Mouse (Mus musculus) gastrocnemius, postnatal 10 days (tissue): ENCODE measurements around the gene Hydin. TPM values are rescaled to one million over a fixed set of nuclear protein-coding genes. Genes with fewer than 3 reads are reported as not detected.
"Not testable (repeated sequence)": the region's sequence is repeated elsewhere in the genome, so short reads cannot be mapped to it uniquely, and the experiment has no call there.

Experiments
- DNase-seq: peaks from one replicate; pipeline ENCODE4 v3.0.0; 2021; ENCODE audit warnings: mixed read lengths
- long read RNA-seq, 2 experiments: library from polyadenylated mRNA; stranded (forward); transcript quantifications; one replicate each; pipeline ENCODE4 v2.0.0; 2021
- total RNA-seq, 2 experiments: library from RNA; stranded (reverse); gene quantifications; 2 replicates each; pipeline ENCODE4 v1.2.3; 2021

Gene Hydin
- under 1 TPM; 0.09 to 0.11 TPM for total RNA-seq
- long read RNA-seq, experiment 1 = 0 reads
- long read RNA-seq, experiment 2 = 0 reads

DNA sequence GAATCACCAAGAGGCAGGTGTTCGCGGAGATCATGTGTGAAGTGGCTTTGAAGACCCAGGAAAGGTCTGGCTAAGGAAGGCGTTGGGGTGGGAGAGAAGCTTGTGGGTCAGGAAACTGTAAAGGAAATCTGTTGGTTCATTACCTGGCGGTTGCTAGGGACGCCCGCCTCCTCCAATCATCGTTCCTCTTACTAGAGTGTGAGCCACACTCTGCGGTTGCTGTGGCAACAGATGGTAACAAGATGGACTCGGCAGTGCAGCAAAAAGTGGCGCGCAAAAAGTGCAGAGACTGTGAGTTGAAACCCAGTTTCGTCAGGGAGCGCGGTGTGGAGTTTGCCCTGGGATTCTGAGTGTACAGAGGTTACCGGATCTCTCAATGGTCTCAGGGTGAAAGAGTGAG is at the start of gene Hydin:
TSS of gene Hydin (plus strand) at position 237 of the 400 bp plus-strand sequence.
- DNase-seq = peak; percentile 49

DNA sequence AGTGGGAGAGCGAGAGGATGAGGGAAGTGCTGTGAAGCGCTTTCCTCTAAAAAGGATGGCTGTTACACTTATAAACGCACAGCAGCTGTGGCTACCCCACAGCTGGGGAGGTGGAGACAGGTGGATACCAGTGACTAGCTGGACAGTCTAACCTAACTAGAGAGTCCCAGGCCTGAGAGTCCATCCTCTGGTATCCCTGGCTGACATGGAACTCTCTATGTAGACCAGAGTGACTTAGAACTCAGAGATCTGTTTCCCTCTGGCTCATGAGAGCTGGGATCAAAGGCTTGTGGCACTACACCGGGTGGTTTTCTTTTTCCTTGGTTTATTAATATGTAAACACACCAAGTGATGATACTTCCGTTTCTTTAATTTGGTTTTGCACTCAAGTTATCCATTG is 49.6 kb upstream of the Hydin start:
- DNase-seq = no peak

DNA sequence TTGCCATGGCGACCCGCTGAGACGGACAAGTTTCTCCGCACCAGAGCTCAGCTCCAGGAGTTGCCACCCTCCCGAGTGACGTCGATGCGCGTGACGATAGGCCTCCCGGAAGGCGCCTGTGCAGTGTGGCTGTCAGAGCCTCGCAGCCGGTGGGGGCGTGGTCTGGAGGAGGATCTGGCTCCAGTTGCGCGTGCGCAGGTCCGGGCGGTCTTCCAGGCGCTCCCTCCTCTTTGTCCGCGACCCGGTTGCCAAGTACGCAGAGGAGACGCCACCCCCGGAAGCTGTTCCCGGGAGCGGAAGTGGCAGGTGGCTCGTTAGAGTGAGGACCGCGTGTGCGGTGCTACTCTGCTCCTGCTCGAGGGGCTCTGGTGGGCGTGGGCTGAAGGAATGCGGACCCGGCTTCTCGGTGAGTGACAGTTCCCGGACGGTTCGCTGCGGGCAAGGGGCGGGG is 49.1 kb upstream of the Hydin start:
- DNase-seq = peak; percentile 100

DNA sequence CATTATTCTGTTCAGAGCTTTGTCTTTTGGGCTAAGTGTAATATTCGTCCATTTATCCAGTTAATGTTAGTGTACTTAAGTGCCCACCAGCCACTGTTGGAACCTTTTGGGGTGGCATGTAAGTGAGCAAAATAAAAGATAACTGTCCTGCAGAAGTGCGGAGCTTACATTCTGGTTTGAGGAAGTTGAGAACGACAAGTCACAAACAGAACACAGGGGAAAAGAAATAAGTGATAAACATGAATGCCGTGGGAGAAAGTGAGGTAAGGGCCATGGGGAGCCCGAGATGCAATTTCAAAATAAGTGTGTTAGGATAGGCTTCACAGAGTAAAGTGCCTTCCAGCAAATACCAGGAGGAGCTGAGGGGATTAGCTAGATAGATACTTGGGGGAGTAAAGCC is 48.3 kb upstream of the Hydin start:
- no peak for DNase-seq

DNA sequence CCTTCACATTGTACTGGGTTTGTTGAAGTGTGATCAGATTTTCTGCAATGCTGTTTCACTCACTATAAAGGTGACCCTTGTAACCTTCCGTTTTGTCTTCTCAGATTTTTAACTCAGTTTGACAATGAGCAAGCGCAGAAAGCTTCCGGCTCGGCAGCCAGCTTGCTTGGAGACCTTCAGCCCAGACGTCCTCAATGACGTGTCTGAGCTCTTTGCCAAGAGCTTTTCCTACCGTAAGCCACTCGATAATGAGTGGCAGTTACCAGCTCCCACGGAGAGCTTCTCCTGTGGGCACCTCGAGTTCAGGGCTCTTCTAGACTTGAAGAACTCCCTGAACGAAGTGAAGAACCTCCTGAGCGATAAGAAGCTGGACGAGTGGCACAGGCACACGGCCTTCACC is 45.8 kb upstream of the Hydin start:
- no peak for DNase-seq

DNA sequence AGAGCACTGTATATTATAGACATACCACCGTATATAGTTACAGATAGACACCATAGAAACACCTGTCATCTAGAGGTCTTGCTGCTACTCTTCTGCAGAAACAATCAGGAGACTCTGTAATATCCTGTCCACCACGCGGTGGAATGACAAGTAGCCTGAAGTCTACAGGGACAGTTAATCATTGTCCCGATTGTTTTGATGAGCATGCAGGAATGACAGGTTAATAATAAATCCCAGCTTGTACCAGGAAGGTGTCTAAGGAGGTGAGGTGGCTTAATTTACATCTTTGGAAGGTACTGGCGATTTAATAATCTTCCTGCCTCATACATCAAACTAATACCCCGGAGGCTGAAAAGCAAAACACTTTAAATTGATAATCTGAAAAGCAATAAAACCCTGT is 36.0 kb upstream of the Hydin start:
- DNase-seq = no peak

DNA sequence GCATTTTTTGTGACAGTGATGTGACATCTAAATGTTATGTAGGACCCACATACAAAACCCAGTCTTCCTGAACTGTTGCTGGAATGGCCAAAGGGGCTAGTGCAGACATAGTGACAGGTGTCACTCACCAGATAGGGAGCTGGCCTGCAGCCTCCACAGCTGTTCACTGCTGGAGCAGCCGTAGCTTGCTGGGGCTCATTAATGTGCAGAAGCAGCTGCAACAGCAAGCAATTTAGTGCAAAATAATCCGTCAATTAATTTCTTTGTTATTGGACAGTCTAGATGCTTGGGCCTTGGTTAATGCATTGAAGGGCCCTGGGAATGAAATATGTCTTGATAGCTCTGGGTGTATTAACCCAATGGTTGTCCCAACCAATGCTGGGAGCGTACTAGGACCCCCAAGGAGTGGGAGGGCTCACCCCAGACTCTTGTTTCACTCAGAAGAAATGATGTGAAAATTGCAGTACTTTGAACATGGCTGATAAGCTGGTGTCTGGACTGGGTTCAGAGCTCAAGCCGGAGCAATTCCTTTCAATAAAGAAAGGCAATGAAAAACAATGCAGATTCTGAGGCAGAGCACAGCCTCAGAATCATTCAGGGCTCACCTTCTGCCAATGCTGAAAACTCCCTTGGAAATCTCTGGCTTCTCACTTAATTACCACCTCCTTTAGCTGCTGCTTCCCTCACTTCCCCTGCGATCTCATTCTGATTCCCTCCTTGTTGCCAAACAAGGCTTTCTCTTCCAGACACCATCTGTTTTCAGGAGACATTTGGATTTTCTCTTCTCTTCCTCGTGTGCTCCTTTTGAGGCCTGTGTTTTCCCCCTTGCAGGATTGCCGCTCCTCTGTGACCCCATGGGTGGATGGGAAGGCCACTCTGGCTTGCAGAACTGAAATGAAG is 24.2 kb upstream of the Hydin start:
- DNase-seq = no peak

DNA sequence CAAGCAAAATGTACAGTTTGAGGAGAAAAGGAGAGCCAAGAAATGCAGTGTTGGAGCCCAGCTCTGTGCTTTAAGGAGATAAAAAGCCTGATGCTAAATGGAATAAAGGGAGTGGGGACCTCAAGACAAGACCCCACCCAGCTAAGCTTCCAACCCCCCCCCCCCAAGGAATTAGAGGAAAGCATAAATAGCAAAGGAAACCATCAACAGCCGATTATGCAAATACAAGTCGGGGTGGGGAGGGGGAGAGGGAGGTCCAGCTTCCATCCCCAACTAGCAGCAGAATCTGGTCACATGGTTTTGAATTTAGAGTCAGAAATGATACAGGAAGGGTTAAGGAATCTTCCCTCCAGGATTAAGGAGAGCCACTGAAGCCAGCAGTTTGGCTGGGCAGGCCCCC is 22.2 kb upstream of the Hydin start:
- DNase-seq = no peak

DNA sequence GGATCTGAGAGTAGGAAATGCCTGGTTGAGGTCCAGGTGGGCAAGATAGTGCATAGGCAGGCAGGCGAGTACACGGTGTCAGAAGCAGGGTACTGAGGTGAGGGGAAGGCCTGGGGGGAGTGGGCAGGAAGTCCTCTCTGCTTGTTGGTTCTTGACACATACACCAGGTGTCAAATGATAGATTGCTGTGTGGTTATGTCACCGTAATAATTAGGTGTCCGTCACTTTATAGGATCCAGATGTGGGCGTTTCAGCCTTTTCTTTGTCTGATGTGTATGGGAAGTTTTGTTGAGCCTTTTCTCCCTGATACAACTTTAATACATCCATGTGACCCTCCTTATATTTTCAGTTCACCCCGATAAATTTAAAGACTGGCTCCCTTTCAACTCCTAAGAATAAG is 19.5 kb upstream of the Hydin start:
- no peak for DNase-seq

DNA sequence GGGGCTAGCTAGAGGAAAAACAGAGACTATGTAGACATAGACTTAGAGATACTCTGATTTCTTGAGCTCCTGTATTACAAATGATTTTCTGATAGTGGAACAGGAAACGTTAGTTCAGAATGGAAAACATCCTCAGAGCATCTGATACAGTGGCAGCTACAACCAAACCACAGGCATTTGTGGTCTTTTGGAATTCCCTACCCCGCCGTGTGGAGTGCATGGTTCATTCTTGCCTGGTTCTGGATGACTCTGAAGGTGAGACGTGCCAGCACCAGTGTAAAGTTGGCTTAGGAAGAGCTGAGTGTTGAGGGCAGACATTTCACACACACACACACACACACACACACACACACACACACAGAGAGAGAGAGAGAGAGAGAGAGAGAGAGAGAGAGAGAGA is 12.8 kb upstream of the Hydin start:
- no peak for DNase-seq

DNA sequence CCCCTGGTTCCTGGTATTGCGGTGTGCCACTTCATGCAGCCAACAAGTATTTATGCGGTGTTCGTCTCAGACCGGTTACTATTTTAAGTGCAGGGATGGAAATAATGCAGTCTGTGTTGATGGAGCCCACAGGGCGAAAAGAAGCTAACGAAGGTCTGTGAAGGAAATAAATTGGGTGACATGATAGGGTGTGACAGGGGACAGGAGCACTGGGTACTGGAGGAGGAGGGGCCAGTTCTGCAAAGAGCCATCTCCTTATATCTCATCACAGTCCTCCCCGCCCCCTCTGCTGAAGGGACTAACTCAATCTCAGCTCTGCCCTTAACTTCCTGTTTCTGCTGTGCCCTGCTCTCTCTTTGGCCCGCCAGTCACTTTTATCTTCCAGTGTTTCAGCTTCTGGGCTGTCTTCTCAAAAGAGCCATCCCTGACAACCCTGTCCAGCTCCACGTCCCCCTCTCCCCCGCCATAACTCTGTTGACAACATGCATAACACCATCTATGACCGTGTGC is 926 bp upstream of the Hydin start:
- DNase-seq = no peak

DNA sequence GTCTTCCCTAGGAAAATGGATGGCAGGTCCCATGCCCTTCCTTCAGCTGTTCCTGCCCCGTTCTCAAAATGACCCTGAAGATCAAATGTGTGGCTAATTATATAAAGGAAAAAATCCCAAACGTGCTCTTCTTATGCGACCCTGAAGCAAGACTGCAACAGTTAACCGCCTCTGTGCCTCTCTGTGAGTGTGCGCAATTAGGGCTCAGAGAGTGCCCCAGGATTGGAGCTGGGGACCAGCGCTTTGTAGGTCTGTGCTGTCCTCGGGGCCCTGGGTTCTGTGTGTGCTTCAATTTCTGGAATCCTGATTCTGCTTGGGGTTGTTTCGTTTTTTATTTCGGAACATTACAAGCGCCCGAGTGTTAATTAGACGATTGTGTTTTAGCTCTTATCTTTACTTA is 491 bp downstream of the Hydin start:
- no peak for DNase-seq

DNA sequence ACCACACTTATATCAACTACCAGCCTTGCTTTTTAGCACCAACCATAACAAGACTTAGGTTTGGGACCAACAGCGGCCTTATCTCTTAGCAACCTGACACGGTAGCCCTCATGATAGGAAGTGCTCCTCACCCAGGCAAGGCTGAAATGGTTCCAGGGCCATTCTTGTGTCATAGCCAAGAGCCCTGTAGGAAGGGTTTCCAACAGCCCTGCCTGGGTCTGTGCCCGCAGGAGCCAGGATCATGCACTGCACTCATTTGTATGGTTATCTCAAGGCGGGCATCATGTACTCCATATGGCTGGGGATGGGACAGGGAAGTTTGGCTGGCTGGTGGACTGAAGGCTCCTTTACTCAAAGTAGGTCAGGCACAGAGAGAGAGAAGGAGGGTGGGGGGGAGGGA is 3.9 kb downstream of the Hydin start:
- no peak for DNase-seq

DNA sequence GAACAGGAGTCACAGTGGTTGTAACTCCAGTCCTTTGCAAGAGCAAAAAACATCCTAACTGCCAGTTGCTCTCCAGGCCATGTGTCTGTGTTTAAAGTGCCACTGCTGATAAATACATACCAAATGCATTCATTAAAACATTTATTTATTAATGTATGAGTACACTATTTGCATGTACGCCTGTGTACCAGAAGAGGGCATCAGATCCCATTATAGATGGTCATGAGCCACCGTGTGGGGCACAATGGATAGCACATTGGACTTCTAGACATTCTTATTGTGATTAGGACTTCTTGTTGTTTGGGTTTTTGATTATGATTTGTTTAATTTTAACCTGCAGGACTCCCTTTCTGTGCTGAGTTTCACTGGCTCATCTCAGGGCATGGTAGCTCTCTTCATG is 6.6 kb downstream of the Hydin start:
- no peak for DNase-seq

DNA sequence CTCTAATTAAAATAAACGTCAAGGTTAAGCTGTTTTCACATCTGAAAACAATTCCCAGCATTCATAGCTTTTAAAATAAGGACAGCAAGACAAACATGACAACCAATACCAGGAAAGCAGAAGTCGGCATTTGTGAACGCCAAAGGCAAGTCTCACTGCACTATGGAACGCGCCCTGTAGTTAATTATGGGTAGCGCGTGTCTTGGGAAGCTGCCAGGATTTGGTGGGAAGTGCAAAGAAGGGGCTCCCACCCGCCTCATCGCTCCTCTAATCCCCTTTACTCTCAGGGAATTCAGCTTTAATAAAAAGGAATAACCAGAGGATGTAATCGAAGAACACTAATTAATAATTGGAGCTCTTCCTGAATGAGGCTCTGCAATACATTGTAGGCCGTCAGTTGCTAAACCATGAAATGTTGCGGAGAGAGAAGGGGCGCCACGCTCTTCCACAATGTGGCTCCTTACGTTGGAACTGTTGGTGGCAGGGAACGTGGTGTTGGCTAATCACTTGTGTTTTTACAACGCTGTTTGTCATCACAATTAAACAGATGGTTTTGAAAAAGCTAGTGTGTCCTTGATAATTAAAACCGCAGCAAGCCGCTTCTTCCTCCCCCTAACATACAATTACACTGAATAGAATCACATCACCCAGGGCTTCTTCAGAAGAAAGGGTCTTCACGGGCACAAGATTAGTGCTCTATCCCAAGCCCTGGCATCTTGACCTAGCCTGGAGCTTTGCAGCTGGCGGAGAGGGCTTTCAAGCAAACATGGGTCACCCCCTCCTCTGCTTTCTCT is 8.9 kb downstream of the Hydin start:
- no peak for DNase-seq

DNA sequence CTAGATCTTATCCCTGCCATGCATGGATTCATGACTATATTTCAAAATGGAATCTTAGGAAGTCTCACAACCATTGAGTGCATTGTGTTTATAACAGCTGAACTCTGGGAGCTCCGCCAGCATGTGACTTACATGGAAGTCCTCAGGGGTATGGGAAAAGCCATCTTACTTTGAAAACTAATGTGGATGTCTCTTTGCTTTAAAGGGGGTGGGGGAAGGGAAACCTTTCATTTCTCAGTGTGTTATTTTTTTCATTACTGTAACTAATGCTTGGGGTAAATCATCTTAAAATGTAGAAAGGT is 9.4 kb downstream of the Hydin start:
- DNase-seq = no peak

DNA sequence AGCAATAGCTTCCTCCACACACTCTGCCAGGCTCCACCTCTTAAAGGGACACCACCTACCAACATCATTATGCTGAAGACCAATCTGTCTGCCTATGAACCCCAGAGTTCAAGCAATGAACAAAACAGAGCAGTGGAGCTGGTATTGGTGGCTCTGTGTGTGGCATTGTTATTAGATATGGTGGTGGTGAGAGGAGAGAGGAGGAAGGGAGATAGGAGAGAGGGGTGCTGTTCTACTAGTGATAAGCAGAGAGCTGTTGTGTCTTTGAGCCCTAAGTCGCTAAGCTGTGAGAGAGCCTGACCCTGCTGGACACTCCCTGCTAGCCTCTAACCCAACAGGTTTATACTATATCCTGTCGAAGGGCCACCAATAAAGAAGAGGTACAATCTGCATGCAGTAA is 45.9 kb downstream of the Hydin start:
- no peak for DNase-seq

DNA sequence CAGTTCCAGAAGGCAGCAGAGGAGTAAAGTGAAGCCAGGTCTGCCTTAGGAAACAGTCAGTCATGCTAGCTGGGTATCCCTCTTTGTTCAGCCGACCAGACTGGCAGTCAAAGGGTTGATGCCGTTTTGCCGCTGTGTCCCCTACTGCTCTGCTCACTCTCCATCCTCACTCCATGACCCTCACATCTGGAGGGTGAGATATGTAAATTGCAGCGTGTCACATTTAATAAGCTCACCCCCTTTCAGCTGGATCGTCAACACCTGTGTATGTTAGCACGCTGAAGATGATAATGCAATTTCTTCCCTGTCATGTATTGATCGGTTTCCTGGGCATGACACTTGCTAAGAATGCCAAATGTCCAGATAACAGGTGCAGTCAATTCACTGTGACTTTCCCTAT is 49.0 kb downstream of the Hydin start:
- DNase-seq = no peak

DNA sequence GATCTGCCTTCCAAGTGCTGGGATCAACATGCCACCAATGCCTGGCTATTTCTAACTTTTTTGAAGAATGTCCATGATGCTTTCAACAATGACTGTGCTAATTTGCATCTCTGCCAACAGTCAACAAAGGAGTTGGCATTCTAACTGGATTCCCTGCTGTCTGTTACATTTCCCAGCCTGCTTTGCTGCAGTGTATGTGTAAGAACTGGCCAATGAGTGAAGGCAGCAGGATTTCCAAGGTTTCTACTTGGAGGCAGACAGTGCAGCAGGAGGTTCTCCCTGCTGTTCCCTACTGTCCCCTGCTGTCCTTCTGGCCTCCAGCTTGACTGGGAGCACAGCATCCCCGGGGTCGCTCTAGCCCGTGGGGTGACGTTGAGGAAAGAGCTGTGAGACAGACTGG is 52.8 kb downstream of the Hydin start:
- DNase-seq = no peak

DNA sequence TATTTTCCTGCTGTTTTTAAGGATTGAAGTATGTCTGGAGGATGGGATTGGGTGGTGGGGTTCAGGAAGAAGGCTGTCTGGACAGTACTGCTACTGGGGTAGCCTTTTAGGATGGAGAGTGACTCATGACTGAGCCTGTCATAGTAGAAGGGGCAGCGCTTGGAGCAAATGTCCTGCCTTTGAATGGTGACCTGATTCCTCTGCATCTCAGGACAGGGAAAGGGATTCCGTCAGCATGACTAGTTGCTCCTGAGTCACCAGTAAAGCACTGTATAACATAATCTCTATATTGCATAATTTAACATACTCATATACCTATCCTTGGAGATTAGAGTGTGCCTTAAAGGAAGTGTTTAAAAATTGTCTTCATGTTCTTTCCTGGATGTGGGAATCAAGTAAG is 54.7 kb downstream of the Hydin start:
- DNase-seq = no peak

DNA sequence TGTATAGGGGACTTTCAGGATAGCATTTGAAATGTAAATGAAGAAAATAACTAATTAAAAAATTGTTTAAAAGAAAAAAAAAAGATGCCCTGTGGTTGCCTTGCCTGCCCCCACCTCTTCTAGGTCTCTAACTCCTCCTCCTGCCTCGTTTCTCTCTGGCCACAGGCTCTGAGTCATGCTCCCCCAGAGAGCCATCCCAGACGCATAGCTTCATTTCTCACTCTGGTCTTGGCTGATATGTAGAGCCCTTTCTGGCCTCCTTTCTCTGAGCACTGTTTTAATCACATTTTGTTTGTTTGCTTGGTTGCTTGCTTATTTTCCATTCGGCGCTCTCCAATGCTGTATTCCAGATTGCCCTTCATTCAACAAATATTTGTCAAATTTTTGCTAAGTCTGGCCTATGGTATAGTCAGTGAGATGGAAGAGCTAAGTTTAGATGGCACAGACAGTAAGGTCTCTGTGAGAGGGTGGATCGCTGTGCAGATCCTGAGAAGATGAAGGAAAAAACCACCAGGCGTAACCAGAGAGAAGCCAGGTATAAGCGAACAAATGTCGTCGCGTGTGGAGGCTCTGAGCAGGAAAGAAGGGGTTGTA is 57.3 kb downstream of the Hydin start:
- no peak for DNase-seq

DNA sequence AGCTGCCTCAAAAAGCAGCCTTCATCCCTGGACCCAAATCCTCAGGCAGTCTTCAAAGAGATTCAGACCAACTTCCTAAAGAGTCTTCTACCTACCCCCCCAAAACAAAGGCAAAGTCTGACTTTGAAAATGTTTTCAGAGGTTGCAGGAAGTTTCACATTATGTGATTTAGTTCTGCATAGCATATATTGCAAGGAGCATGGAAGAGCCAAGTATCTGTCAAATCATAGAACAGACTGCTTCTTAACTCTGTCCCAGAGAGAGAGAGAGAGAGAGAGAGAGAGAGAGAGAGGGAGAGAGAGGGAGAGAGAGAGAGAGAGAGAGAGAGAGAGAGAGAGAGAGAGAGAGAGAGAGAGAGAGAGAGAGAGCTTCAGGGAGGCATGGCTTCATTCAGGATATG is 60.3 kb downstream of the Hydin start:
- DNase-seq = not testable (repeated sequence)

DNA sequence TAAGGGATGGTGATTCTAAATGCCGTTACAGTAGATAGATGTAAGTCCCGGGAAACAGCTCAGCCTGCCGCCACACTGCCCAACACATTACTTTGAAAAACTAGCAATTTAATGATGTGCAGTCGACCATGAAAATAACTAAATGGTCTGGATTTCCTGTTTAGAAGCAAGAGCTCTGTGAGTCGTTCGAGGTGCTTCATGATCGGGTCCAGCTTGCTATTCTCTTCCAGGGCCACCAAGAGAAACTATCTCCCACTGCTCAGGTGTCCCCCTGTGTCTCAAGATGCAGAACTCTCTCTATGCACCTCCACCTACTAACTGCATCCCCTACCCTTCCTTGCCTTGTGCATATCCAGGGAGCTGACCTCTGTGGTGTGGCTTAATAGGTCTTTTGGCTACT is 66.6 kb downstream of the Hydin start:
- no peak for DNase-seq
